Mouse (Mus musculus): ENCODE data around the gene Tmem212.

DNA sequence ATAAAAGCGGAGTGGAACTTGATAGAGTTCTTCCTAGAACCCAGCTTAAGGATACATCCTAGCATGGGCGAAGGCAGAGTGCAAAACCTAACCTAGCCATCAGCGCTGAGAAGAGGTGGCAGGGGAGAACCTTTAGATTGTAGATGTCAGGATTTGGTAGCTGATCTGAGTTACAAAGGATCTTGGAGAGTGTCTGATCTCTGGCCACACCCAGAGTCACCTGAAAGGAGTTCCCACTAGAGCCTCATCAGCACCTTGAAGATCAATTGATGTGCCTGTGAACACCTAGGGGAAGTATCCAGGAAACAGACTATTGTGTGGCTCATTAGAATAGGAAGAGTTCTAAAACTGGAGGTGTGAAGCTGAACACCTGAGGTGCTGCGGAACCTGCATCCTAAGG, 23.7 kb downstream of the Tmem212 start:
- TF ChIP-seq POLR2A (IDR thresholded peaks at IDR 0.05; ENCODE audit: borderline replicate concordance, extremely low read depth, insufficient read depth, insufficient read length, poor library complexity, severe bottlenecking) (no peak), CTCF (IDR thresholded peaks at IDR 0.05; ENCODE audit: borderline replicate concordance, extremely low read depth, insufficient read depth, insufficient read length) (no peak)
